Mouse (Mus musculus) induced T-regulatory cell, adult 2 months (primary cell): ENCODE measurements around the gene Tpsab1.

Experiments used
- DNase-seq: peaks from one replicate; pipeline ENCODE4 v3.0.0-alpha.2; 2012; ENCODE audit warnings: low read depth

Gene Tpsab1

GRCm38 (mm10) chr17:25345462-25345861 lies at the start of gene Tpsab1:
Gene Tpsab1, minus strand, starts transcription at chr17:25345562.
- no peak for DNase-seq

- DNase-seq, result no peak
Observed at GRCm38 (mm10) chr17:25394526-25394925, 49.2 kb upstream of the Tpsab1 start.

DNA sequence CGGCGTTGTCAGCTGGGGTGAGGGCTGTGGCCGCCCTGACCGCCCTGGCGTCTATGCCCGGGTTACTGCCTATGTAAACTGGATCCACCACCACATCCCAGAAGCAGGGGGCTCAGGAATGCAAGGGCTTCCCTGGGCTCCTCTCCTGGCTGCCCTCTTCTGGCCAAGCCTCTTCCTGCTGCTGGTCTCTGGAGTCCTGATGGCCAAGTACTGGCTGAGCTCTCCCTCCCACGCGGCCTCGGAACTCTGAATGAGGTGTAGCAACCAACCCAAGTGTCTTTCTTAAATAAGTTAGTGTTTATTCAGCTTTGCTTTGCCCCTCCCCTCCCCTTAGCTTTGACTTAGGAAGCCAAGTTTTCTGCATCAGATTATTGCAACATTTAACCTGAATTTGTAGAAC lies 28.6 kb upstream of the Tpsab1 start:
- no peak for DNase-seq

DNA sequence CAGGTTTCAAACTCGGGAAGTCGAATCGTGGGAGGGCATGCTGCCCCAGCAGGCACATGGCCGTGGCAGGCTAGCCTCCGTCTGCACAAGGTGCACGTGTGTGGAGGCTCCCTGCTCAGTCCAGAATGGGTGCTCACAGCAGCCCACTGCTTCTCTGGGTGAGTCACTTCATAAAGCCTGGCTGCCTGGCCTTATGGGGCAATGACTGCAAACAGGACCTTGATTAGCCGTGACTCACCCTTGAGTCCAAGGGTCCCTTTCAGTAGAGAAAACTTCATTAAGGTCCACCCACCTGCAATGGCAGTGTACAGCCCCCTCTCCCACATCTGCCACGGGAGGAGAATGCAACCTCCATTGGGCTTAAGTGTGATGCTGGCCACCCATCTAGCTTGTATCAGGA lies 27.1 kb upstream of the Tpsab1 start:
- DNase-seq, result no peak

DNA sequence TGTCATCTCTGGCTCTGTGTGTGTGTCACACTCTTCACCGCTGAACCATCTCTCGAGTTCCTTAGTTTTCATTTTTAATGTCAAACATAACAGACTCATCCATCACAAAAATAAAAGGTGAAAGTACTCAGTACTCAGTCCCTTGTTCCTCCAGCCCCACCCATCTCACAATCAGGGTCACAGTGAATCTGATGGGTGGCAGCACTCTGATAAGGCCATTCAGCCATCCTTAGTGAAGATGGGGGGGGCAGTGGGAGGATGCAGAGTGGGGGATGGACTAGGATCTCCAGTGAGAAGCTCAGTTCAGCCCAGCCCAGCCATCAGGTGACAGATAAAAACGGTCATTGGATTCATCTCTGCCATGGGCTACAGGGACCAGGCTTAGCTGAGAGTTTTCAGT lies 23.6 kb upstream of the Tpsab1 start, which contains the start of gene Tpsg1:
Gene Tpsg1, plus strand, starts transcription at position 301 of the 400 bp plus-strand sequence.
- DNase-seq, result no peak

DNA sequence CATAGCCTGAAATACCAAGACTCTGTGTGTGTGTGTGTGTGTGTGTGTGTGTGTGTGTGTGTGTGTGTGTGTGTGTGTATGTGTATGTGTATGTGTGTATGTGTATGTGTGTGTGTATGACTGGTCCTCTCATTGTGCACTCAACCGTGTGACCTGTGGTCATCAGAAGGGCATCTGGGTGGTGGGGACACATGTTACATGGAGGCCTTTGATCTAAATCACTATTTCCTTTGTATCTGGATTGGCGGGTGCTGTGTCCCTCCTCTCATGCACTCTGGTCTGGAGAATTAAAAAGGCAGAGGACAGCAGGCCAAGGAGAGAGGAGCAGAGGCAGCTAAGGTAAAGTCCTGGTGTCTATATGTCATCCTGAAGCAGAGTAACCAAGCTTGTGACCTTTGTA lies 20.6 kb upstream of the Tpsab1 start, which contains the start of gene Tpsb2:
Gene Tpsb2, plus strand, starts transcription at position 301 of the 400 bp plus-strand sequence.
- no peak for DNase-seq

- DNase-seq, result peak; percentile 52
Observed at GRCm38 (mm10) chr17:25363726-25364125, 18.4 kb upstream of the Tpsab1 start.

- no peak for DNase-seq
Observed at GRCm38 (mm10) chr17:25361291-25361690, 15.9 kb upstream of the Tpsab1 start.

- no peak for DNase-seq
Observed at GRCm38 (mm10) chr17:25341490-25341889, 3.9 kb downstream of the Tpsab1 start.

DNA sequence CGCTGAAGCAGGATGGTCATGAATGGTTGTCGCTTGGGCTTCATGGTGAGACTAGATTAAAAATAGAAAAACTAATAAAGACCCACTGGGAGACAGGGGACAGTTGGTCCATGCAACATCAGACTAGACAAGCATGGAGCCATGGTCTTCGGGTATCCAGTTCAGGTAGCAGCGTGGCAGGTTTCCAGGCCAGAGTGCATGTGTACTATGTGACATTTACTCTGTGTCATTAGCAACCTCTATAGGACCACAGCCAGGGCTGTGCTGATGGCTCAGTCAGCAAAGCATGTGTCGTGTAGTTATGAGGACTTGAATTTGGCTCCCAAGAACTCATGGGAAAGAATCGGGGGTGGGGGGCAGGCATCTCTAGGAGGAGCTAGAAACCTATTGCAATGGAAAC lies 5.4 kb downstream of the Tpsab1 start:
- no peak for DNase-seq

DNA sequence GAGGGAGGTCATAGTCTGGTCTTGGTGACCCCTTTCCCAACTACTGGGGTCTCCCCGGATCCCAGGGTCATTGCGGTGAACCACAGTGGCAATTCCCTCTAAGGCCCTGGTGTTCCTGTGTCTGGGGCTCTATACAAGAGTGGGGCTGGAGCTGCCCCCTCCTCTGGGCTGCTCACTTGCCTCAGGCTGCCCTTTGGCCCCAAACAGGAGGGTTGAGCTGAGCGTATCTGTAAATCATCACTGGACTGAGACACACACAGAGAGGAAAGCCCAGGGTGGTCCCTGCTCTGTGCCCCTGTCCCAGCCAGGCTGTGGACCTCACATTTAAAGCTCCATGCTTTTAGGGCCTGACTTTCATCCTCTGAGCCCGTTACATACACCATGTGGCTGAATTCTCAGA lies 7.1 kb downstream of the Tpsab1 start:
- no peak for DNase-seq

GRCm38 (mm10) chr17:25333943-25334342 lies 11.4 kb downstream of the Tpsab1 start:
- DNase-seq, result peak; percentile 62

GRCm38 (mm10) chr17:25332321-25332720 lies 13.0 kb downstream of the Tpsab1 start:
- DNase-seq, result no peak

- DNase-seq, result no peak
Observed at GRCm38 (mm10) chr17:25322930-25323329, 22.4 kb downstream of the Tpsab1 start.

- no peak for DNase-seq
Observed at GRCm38 (mm10) chr17:25320819-25321218, 24.5 kb downstream of the Tpsab1 start.

- DNase-seq, result no peak
Observed at GRCm38 (mm10) chr17:25318354-25318753, 27.0 kb downstream of the Tpsab1 start, which contains the start of gene Prss29. Gene Prss29, plus strand, starts transcription at chr17:25318654.

GRCm38 (mm10) chr17:25308346-25308745 lies 37.0 kb downstream of the Tpsab1 start, which contains the start of gene Prss28:
Gene Prss28, plus strand, starts transcription at chr17:25308646.
- DNase-seq, result no peak

DNA sequence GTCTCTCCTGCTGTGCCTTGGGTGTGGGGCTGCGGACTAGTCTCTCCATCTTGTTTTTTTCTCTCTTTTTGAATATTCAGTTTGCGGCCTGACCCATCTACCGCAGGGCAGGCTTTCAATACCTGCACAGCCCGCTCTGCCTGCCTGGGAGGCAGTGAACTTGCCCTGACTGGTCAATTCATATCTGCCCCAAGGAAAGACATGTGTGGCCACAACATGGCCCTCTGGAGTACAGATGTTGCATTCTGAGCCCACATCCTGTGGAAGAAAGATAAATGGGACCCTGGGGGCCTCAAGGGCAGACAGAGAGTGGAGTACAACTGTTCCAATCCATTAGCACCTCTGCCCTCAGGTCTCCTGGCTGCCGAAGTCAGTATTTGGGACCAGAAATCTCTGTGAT lies 47.3 kb downstream of the Tpsab1 start, which contains the start of gene Prss34:
Gene Prss34, plus strand, starts transcription at position 301 of the 400 bp plus-strand sequence.
- DNase-seq, result no peak

DNA sequence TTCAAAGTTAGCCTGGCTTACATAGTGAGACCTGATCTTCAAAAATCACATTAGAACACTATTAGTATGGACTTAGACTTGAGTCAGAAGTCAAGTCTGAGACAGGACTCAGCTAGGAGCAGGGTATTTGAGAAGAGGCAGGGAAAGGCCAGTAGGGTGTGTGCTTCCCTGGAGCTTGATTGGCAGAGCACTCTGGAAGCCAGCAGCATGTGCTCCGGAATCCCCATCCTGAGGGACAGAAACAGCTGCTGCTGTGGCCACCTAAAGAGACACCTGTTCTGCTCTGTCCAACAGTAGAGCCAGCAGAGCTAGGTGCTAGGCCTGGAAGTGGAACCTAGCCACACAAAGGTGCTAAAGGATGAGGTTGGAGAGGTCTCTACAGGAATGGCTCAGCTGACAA lies 51.3 kb downstream of the Tpsab1 start:
- DNase-seq, result no peak

DNA sequence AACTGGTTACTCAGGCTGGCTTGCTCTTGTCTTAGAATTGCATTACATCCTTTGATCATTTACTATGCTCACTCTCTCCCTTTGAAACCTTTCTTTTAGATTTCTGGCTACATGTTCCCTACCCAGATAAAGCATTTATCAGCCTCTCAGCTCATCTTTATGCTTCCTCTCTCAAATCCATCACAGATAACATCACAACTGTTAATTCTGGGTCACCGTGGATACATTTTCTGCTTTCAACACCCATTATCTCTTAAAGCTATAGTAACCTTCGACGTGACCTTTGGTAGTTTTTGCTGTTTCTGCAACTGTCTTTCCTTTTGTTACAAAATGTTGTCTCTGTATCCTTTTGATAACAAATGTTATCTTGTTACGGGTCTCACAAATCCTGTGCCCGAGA lies 51.9 kb downstream of the Tpsab1 start:
- DNase-seq, result no peak
